Mouse (Mus musculus) liver, embryonic 14.5 days (tissue): ENCODE data around the gene Fgfr2. TPM values are rescaled to one million over a fixed set of nuclear protein-coding genes. Genes with fewer than 3 reads are reported as not detected.

ENCODE experiments used
- ATAC-seq: fragments of 200-750 bp; cut with Nextera tagmentation; 2 replicates; pipeline ENCODE4 v1.8.0; 2017; ENCODE audit warnings: moderate number of reproducible peaks, mild to moderate bottlenecking, moderate library complexity; ENCODE audit not compliant: insufficient read depth
- DNase-seq, 3 experiments: peaks; one replicate each; pipeline ENCODE4 v3.0.0-alpha.2; 2012 to 2013; ENCODE audit warnings: low read depth in 3 of 3, low spot score in 3 of 3
- H3K27ac ChIP-seq: fragments of 300-500 bp; sonication (generic); 2 replicates; pipeline ENCODE4 v1.5.1; 2014; ENCODE audit warnings: moderate library complexity, mild to moderate bottlenecking, control low read depth, inconsistent platforms
- H3K27me3 ChIP-seq: fragments of 300-500 bp; sonication (generic); 2 replicates; pipeline ENCODE4 v1.6.1; 2014; ENCODE audit warnings: mild to moderate bottlenecking, low read length, moderate library complexity; ENCODE audit not compliant: control insufficient read depth, insufficient read depth
- H3K36me3 ChIP-seq: fragments of 300-500 bp; sonication (generic); replicated peaks from 2 replicates; pipeline ENCODE4 v1.6.1; 2014; ENCODE audit warnings: low read depth; ENCODE audit not compliant: control insufficient read depth, insufficient read depth
- H3K4me1 ChIP-seq, 2 experiments: fragments of 200-500 bp in 1 of 2; fragments of 300-500 bp in 1 of 2; sonication (generic) in 1 of 2; replicated peaks; 2 replicates each; pipeline ENCODE4 v1.6.1; 2012 to 2014; ENCODE audit warnings: antibody characterized with exemption in 1 of 2, inconsistent platforms in 1 of 2, low read length in 1 of 2; ENCODE audit not compliant: control insufficient read depth in 2 of 2, insufficient read depth in 2 of 2
- H3K4me2 ChIP-seq: fragments of 300-500 bp; sonication (generic); 2 replicates; pipeline ENCODE4 v1.6.1; 2014; ENCODE audit warnings: low read depth, mild to moderate bottlenecking, control low read depth, moderate library complexity
- H3K4me3 ChIP-seq, 2 experiments: fragments of 200-500 bp in 1 of 2; fragments of 300-500 bp in 1 of 2; sonication (generic) in 1 of 2; 2 replicates each; pipeline ENCODE4 v1.5.1; 2012 to 2014; ENCODE audit warnings: low read depth in 2 of 2, low read length in 2 of 2, mild to moderate bottlenecking in 2 of 2, control low read depth in 1 of 2, inconsistent platforms in 1 of 2, moderate library complexity in 1 of 2; ENCODE audit not compliant: insufficient read depth in 1 of 2
- H3K9ac ChIP-seq: fragments of 300-500 bp; sonication (generic); replicated peaks from 2 replicates; pipeline ENCODE4 v1.6.1; 2014; ENCODE audit warnings: mild to moderate bottlenecking, control low read depth, moderate library complexity
- H3K9me3 ChIP-seq: fragments of 300-500 bp; sonication (generic); 2 replicates; pipeline ENCODE4 v1.6.1; 2016; ENCODE audit warnings: low read length, mixed read lengths; ENCODE audit not compliant: control insufficient read depth
- CTCF ChIP-seq: IDR thresholded peaks from 2 replicates; pipeline ENCODE4 v1.5.1; 2016; ENCODE audit warnings: antibody characterized with exemption, low read depth, control low read depth
- EP300 ChIP-seq: IDR thresholded peaks from 2 replicates; pipeline ENCODE4 v1.6.1; 2016; ENCODE audit warnings: antibody characterized with exemption, low read depth
- WGBS: fragments of 180-500 bp; shearing (Covaris S2); extraction: QIAGEN DNeasy Blood & Tissue Kit; methylation state at CpG from one replicate; pipeline ENCODE4 v1.1.7; 2014; ENCODE audit not compliant: insufficient replicate concordance; 5-methylcytosine and 5-hydroxymethylcytosine counted together
- polyA plus RNA-seq, 2 experiments: library from polyadenylated mRNA; depleted of rRNA in 1 of 2; stranded (reverse) in 1 of 2; unstranded in 1 of 2; fragments of >200 nt; fragmentation: Nextera tagmentation in 1 of 2; extraction: Ambion mirVana in 1 of 2; gene quantifications; 2 replicates each; pipeline versions ENCODE4 v1.2.1 to v1.2.3; 2012 to 2014

The Fgfr2 gene
- polyA plus RNA-seq, 2 experiments = 7.9 to 8.8 TPM

DNA sequence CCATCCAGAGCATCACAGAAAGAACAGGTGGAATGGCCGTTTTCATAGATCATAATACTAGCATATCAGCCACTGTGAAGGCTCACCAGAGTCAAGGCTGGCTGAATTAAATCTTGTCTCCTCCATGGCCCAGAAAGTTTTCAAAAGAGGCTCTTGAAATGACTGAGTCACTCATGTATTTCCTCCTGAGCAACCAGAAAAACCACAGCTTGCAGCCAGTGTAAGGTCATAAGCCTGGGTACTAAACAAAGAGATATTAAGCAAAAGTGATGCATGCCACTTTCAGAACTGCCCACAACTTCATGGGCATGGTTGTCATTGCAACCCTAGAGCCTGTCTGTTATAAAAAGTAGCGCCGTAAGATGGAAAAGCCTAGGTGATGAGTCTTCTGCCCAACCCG lies 694.8 kb downstream of the Fgfr2 start:
- 68% methylated on average over 4 of the region's 4 CpGs for whole genome bisulfite sequencing
- no peak overlapping the region for H3K27ac ChIP-seq
- no peaks in the 10 kb centered on the region for H3K27me3 ChIP-seq
- no peak overlapping the region for H3K4me3 ChIP-seq
- H3K9me3 ChIP-seq = no peaks in the 10 kb centered on the region
- H3K9ac ChIP-seq = no peak overlapping the region
- H3K4me2 ChIP-seq = no peak overlapping the region
- no peaks in the 10 kb centered on the region; a peak in 1 of 4 replicates for H3K4me1 ChIP-seq
- DNase-seq (no peak), ATAC-seq (no peak)
- TF ChIP-seq CTCF (no peak), EP300 (no peak)
- no peaks in the 10 kb centered on the region for H3K36me3 ChIP-seq

DNA sequence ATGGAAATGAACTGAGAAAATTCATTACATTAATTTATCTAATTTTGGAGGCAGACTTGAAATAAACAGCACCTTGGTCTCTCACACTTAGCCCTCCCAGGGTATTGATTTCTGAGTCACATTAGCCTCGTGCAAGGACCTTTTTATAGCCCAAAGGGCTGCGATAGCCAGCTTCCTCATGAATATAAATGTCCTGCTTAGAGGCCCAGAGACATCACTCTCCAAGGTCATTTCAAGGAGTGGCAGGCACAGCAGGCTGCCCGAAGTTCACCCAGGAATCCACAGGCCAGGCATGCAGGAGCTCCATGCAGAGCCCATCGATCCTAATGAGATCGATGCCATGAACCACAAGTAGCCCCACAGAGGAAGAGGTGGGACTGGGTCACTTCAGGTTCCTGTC lies 697.1 kb downstream of the Fgfr2 start:
- WGBS = 60% methylated on average over 5 of the region's 5 CpGs
- Histone ChIP-seq H3K36me3 (no peaks in the 10 kb centered on the region), H3K27me3 (no peaks in the 10 kb centered on the region), H3K9me3 (no peaks in the 10 kb centered on the region), H3K27ac (no peak overlapping the region), H3K4me3 (no peak overlapping the region), H3K4me2 (no peak overlapping the region), H3K4me1 (no peaks in the 10 kb centered on the region; a peak in 1 of 4 replicates), H3K9ac (no peak overlapping the region)
- no peak for DNase-seq
- no peak for ATAC-seq
- TF ChIP-seq EP300 (no peak), CTCF (no peak)

DNA sequence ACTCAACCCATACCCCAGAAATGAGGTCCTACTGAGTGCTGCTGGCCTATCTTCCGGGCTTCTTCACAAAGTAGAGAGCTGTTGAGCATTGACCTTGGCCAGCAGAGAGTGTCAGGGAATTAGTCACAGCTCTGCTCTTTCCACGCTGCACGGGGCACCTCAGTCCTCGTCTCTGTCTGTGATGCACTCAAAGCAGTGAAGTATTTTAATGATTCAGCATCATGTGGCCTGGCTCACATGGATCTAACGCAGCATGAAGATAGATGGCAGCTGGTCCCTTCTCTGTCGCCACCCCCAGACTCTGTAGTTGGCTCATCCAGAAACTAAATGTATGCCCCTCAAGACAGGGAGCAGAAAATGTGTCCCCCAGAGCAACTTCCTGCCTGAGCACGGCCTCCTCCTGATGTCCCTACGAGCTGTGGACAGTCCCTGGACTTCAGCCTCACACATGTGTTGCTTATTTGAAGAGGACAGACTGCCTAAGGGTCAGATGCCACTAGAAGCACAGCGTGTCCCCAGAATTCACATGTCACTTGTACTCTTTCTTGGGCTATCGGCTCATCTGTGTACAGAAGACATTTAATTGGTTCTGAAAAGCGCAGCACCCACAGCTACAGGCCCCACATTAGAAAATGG lies 697.7 kb downstream of the Fgfr2 start:
- TF ChIP-seq CTCF (no peak), EP300 (no peak)
- Histone ChIP-seq H3K9ac (no peak overlapping the region), H3K27me3 (no peaks in the 10 kb centered on the region), H3K36me3 (no peaks in the 10 kb centered on the region), H3K4me2 (no peak overlapping the region), H3K27ac (no peak overlapping the region), H3K9me3 (no peaks in the 10 kb centered on the region), H3K4me1 (no peaks in the 10 kb centered on the region; a peak in 1 of 4 replicates), H3K4me3 (no peak overlapping the region)
- WGBS = 57% methylated on average over 11 of the region's 11 CpGs
- ATAC-seq (no peak), DNase-seq (no peak)

DNA sequence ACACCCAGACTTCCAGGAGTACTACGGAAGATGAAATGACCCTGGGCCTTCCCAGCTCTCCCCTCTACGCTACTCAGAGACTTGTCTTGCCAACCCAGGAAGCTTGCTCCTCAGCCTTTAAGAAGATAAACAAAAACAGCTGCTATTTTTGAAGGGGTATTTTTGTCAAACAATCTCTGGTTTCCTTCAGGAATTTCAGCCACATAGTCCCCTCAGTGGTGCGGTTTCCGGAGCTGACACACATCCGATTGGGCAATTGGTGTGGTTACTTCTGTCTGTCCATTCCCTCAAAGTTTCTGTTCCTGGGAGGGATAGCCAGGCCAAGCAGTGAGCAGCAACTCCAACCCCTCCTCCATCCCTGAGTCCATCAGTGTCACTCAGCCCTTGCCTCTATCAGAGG lies 699.6 kb downstream of the Fgfr2 start:
- H3K4me1 ChIP-seq = no peaks in the 10 kb centered on the region; a peak in 1 of 4 replicates
- no peak overlapping the region for H3K4me2 ChIP-seq
- no peak for DNase-seq
- no peak overlapping the region for H3K9ac ChIP-seq
- ATAC-seq = no peak
- H3K9me3 ChIP-seq = no peaks in the 10 kb centered on the region
- H3K27ac ChIP-seq = no peak overlapping the region
- WGBS = 51% methylated on average over 5 of the region's 5 CpGs
- H3K36me3 ChIP-seq = no peaks in the 10 kb centered on the region
- H3K4me3 ChIP-seq = no peak overlapping the region
- H3K27me3 ChIP-seq = no peaks in the 10 kb centered on the region
- TF ChIP-seq CTCF (no peak), EP300 (no peak)

DNA sequence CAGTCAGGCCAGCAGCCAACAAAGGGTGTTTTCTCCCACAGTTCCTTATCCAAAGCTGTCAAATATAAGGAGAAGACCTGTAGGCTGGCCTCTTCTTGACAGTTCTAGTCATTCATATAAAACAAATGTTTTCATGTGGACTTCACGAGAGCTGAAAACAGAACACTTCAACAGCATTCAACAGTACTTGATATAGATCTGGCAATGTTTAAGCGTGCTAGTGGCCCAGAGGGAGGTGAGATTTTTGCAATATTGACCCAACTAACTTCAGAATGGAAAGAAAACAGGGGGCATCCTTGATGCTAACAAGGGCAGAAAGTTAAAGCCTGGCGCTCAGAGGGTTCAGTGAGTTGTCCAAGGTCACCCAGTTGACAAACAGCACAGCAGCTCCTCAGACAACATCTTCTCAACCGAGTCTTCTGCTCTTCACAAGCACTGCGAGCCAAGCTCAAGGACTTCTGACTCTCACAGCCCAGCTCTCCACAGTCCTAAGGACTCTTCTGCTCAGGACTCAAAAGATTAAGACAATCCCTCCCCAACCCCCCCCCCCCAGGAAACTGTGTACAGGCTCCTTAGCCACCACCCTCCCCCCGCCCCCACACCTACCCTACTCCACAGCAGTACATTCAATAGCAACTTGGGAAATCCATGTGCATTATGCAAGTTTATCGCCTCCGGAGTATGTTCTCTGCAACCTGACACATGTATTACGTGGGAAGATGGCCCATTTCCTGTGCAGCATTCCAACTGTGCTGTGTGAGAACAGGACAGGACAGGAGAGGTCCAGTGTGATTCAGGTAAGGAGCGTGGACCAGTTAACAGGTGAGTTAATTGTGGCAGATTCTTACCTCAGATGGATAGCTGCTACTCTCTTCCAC lies 703.5 kb downstream of the Fgfr2 start:
- H3K27me3 ChIP-seq = no peaks in the 10 kb centered on the region
- no peaks in the 10 kb centered on the region for H3K9me3 ChIP-seq
- H3K27ac ChIP-seq = no peak overlapping the region
- H3K9ac ChIP-seq = no peak overlapping the region
- TF ChIP-seq EP300 = no peak
- no peak for TF ChIP-seq CTCF
- no peak overlapping the region for H3K4me2 ChIP-seq
- DNase-seq (no peak), ATAC-seq (no peak)
- H3K4me1 ChIP-seq = no peaks in the 10 kb centered on the region
- no peaks in the 10 kb centered on the region for H3K36me3 ChIP-seq
- no peak overlapping the region for H3K4me3 ChIP-seq
- WGBS = 65% methylated on average over 10 of the region's 10 CpGs
